Mouse (Mus musculus): Measurements from ENCODE around the gene Thbs2. TPM values are rescaled to one million over a fixed set of nuclear protein-coding genes. Genes with fewer than 3 reads are reported as not detected.

Gene Thbs2
- polyA plus RNA-seq, 1 experiment from 2014 or later: 0.98 TPM

GRCm38 (mm10) chr17:14659746-14660145, 34.3 kb downstream of the Thbs2 start:
- Histone ChIP-seq H3K27ac (no peak overlapping the region), H3K4me3 (no peak overlapping the region), H3K4me1 (no peaks in the 10 kb centered on the region), H3K9ac (no peak overlapping the region), H3K9me3 (replicated peaks) (no peaks in the 10 kb centered on the region), H3K27me3 (replicated peaks) (no peaks in the 10 kb centered on the region), H3K36me3 (no peaks in the 10 kb centered on the region), H3K4me2 (no peak overlapping the region)
- ATAC-seq: no peak
- 62% methylated on average over 4 of the region's 4 CpGs for WGBS (ENCODE audit: insufficient replicate concordance)

GRCm38 (mm10) chr17:14658123-14658522, 35.9 kb downstream of the Thbs2 start:
- no peak overlapping the region for H3K9ac ChIP-seq
- no peaks in the 10 kb centered on the region for H3K27me3 ChIP-seq (replicated peaks)
- no peak for ATAC-seq
- H3K27ac ChIP-seq: no peak overlapping the region
- no peak overlapping the region for H3K4me3 ChIP-seq
- no peaks in the 10 kb centered on the region for H3K9me3 ChIP-seq (replicated peaks)
- 44% methylated on average over 2 of the region's 2 CpGs for WGBS (ENCODE audit: insufficient replicate concordance)
- no peaks in the 10 kb centered on the region for H3K4me1 ChIP-seq
- no peaks in the 10 kb centered on the region for H3K36me3 ChIP-seq
- no peak overlapping the region for H3K4me2 ChIP-seq

GRCm38 (mm10) chr17:14657123-14657522, 36.9 kb downstream of the Thbs2 start:
- Histone ChIP-seq H3K9ac (no peak overlapping the region), H3K4me2 (no peak overlapping the region), H3K9me3 (replicated peaks) (no peaks in the 10 kb centered on the region), H3K27me3 (replicated peaks) (no peaks in the 10 kb centered on the region), H3K36me3 (no peaks in the 10 kb centered on the region), H3K27ac (no peak overlapping the region), H3K4me3 (no peak overlapping the region), H3K4me1 (no peaks in the 10 kb centered on the region)
- ATAC-seq: no peak

GRCm38 (mm10) chr17:14654981-14655380, 39.1 kb downstream of the Thbs2 start:
- ATAC-seq: no peak
- WGBS (ENCODE audit: insufficient replicate concordance): 63% methylated on average over 3 of the region's 3 CpGs
- Histone ChIP-seq H3K9ac (no peak overlapping the region), H3K36me3 (no peaks in the 10 kb centered on the region), H3K4me2 (no peak overlapping the region), H3K27ac (no peak overlapping the region), H3K9me3 (replicated peaks) (no peaks in the 10 kb centered on the region), H3K4me1 (no peaks in the 10 kb centered on the region), H3K27me3 (replicated peaks) (no peaks in the 10 kb centered on the region), H3K4me3 (no peak overlapping the region)

- 62% methylated on average over 7 of the region's 7 CpGs for WGBS (ENCODE audit: insufficient replicate concordance)
- no peaks in the 10 kb centered on the region for H3K9me3 ChIP-seq (replicated peaks)
- 0 out of 2 replicates have a peak, but pooled peaks cover 3% of the 10 kb centered on the region for H3K27me3 ChIP-seq (replicated peaks)
- no peak overlapping the region for H3K4me3 ChIP-seq
- no peaks in the 10 kb centered on the region for H3K4me1 ChIP-seq
- no peak overlapping the region for H3K27ac ChIP-seq
- no peak for ATAC-seq
- H3K4me2 ChIP-seq: no peak overlapping the region
- H3K9ac ChIP-seq: no peak overlapping the region
- no peaks in the 10 kb centered on the region for H3K36me3 ChIP-seq
These were observed 42.0 kb downstream of the Thbs2 start for GRCm38 (mm10) chr17:14652013-14652412.

- no peak for ATAC-seq
- Histone ChIP-seq H3K36me3 (no peaks in the 10 kb centered on the region), H3K9me3 (replicated peaks) (no peaks in the 10 kb centered on the region), H3K27me3 (replicated peaks) (0 out of 2 replicates have a peak, but pooled peaks cover 3% of the 10 kb centered on the region), H3K4me1 (no peaks in the 10 kb centered on the region), H3K4me3 (no peak overlapping the region), H3K4me2 (no peak overlapping the region), H3K9ac (no peak overlapping the region), H3K27ac (no peak overlapping the region)
- 68% methylated on average over 4 of the region's 4 CpGs for WGBS (ENCODE audit: insufficient replicate concordance)
These were observed 45.9 kb downstream of the Thbs2 start for GRCm38 (mm10) chr17:14647996-14648640.

- H3K4me2 ChIP-seq: no peak overlapping the region
- WGBS (ENCODE audit: insufficient replicate concordance): 58% methylated on average over 3 of the region's 3 CpGs
- H3K9ac ChIP-seq: no peak overlapping the region
- no peak overlapping the region for H3K4me3 ChIP-seq
- no peaks in the 10 kb centered on the region for H3K9me3 ChIP-seq (replicated peaks)
- H3K4me1 ChIP-seq: no peaks in the 10 kb centered on the region
- ATAC-seq: no peak
- H3K27ac ChIP-seq: no peak overlapping the region
- H3K27me3 ChIP-seq (replicated peaks): 0 out of 2 replicates have a peak, but pooled peaks cover 3% of the 10 kb centered on the region
- no peaks in the 10 kb centered on the region for H3K36me3 ChIP-seq
These were observed 50.0 kb downstream of the Thbs2 start for GRCm38 (mm10) chr17:14643996-14644395.

GRCm38 (mm10) chr17:14640351-14641115, 53.5 kb downstream of the Thbs2 start:
- H3K4me3 ChIP-seq: no peak overlapping the region
- H3K4me2 ChIP-seq: no peak overlapping the region
- no peaks in the 10 kb centered on the region for H3K36me3 ChIP-seq
- no peaks in the 10 kb centered on the region for H3K4me1 ChIP-seq
- no peaks in the 10 kb centered on the region for H3K9me3 ChIP-seq (replicated peaks)
- no peak overlapping the region for H3K27ac ChIP-seq
- H3K27me3 ChIP-seq (replicated peaks): no peaks in the 10 kb centered on the region
- no peak overlapping the region for H3K9ac ChIP-seq
- WGBS (ENCODE audit: insufficient replicate concordance): 78% methylated on average over 15 of the region's 15 CpGs
- ATAC-seq: no peak

- Histone ChIP-seq H3K27me3 (replicated peaks) (no peaks in the 10 kb centered on the region), H3K4me3 (no peak overlapping the region), H3K9ac (no peak overlapping the region), H3K4me2 (no peak overlapping the region), H3K27ac (no peak overlapping the region), H3K36me3 (no peaks in the 10 kb centered on the region), H3K9me3 (replicated peaks) (no peaks in the 10 kb centered on the region), H3K4me1 (no peaks in the 10 kb centered on the region)
- ATAC-seq: no peak
- WGBS (ENCODE audit: insufficient replicate concordance): 77% methylated on average over 8 of the region's 8 CpGs
These were observed 58.3 kb downstream of the Thbs2 start for GRCm38 (mm10) chr17:14635546-14636323.

- H3K27me3 ChIP-seq (replicated peaks): no peaks in the 10 kb centered on the region
- no peak overlapping the region for H3K9ac ChIP-seq
- no peak overlapping the region for H3K4me2 ChIP-seq
- no peaks in the 10 kb centered on the region for H3K9me3 ChIP-seq (replicated peaks)
- 49% methylated on average over 4 of the region's 4 CpGs for WGBS (ENCODE audit: insufficient replicate concordance)
- no peak overlapping the region for H3K4me3 ChIP-seq
- no peaks in the 10 kb centered on the region for H3K4me1 ChIP-seq
- no peaks in the 10 kb centered on the region for H3K36me3 ChIP-seq
- H3K27ac ChIP-seq: no peak overlapping the region
- no peak for ATAC-seq
These were observed 65.1 kb downstream of the Thbs2 start for GRCm38 (mm10) chr17:14628901-14629300.

- Histone ChIP-seq H3K4me3 (no peak overlapping the region), H3K27ac (no peak overlapping the region), H3K27me3 (replicated peaks) (no peaks in the 10 kb centered on the region), H3K4me2 (no peak overlapping the region), H3K4me1 (no peaks in the 10 kb centered on the region), H3K9ac (no peak overlapping the region), H3K9me3 (replicated peaks) (no peaks in the 10 kb centered on the region), H3K36me3 (no peaks in the 10 kb centered on the region)
- WGBS (ENCODE audit: insufficient replicate concordance): 79% methylated on average over 12 of the region's 12 CpGs
- ATAC-seq: no peak
These were observed 66.2 kb downstream of the Thbs2 start for GRCm38 (mm10) chr17:14627828-14628338.

GRCm38 (mm10) chr17:14624433-14624832, 69.6 kb downstream of the Thbs2 start:
- no peaks in the 10 kb centered on the region for H3K36me3 ChIP-seq
- 58% methylated on average over 8 of the region's 8 CpGs for WGBS (ENCODE audit: insufficient replicate concordance)
- H3K27ac ChIP-seq: no peak overlapping the region
- no peak overlapping the region for H3K9ac ChIP-seq
- no peaks in the 10 kb centered on the region for H3K9me3 ChIP-seq (replicated peaks)
- H3K4me1 ChIP-seq: no peaks in the 10 kb centered on the region
- H3K4me2 ChIP-seq: no peak overlapping the region
- no peaks in the 10 kb centered on the region for H3K27me3 ChIP-seq (replicated peaks)
- ATAC-seq: no peak
- no peak overlapping the region for H3K4me3 ChIP-seq

All from liver, embryonic 12.5 days (tissue).